Mouse (Mus musculus) kidney, adult 9 months (tissue): ENCODE results near the gene Sprr2e.

Experiments
- DNase-seq: peaks from one replicate; pipeline ENCODE4 v3.0.0; 2022

Gene Sprr2e

DNA sequence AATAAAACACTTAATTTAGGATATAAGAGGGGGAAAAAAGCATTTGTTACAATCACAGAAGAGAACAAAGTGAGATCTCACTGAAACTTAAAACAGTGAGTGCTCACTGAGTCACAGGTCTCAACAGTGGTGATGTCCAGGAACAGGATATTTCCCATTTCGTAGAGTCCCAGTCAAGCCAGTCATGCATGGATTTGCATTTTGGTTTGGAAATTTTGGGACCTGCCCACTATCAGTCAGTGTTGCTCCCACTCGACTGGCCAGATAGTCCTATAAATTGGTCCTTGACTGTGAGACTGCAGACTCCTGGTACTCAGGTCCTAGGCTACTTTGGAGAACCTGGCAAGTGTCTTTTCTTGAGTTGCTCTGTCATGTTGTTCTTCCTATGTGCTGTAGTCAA is at the start of gene Sprr2e:
TSS of gene Sprr2e (plus strand) at position 301 of the 400 bp plus-strand sequence.
- no peak for DNase-seq

DNA sequence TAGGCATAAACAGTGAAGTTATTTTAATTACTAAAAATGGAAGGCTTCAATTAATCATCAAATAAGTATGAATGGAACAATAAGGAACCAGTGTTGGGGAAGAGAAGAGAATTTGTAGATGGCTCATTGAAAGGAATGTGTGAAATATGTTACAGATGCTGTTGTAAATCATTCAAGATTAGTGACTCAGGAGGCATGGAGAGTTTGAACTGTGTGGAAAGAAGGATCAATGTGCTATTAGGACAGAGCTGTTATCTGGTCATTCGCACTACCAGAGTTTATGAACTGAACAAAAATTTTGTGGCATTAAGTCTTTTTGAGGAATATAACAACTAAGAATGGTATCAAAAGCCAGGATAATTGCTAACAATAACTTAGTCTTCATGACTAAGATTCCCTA is 44.5 kb upstream of the Sprr2e start:
- DNase-seq = no peak

DNA sequence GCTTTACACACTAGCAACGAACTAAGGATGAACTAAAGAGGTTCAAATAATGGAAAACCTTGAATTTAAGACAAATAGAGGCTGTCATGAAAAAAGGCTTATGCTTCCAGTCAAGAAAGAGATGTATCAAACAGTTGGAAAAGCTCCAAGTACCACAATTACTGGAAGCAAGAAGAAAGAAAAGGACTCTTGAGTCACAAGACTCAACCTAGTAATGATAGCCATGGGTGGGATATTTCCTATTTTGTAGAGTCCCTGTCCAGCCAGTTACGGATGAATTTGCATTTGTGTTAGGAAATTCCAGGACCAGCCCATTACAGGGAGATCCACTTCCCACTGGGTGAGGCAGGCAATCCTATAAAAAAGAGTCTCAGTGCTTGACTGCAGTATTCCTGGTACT is 35.6 kb upstream of the Sprr2e start, which contains the start of gene Sprr2b:
TSS of gene Sprr2b (plus strand) at position 301 of the 400 bp plus-strand sequence.
- DNase-seq = no peak

DNA sequence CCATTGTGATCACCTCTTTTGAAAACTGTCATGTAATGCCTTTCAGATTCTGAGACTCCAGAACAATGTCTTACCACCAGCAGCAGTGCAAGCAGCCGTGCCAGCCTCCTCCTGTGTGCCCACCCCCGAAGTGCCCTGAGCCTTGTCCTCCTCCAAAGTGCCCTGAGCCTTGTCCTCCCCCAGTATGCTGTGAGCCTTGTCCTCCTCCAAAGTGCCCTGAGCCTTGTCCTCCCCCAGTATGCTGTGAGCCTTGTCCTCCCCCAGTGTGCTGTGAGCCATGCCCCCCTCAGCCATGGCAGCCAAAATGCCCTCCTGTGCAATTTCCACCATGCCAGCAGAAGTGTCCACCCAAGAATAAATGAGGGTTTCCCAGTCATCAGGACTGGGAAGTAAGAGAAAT is 34.6 kb upstream of the Sprr2e start:
- no peak for DNase-seq

DNA sequence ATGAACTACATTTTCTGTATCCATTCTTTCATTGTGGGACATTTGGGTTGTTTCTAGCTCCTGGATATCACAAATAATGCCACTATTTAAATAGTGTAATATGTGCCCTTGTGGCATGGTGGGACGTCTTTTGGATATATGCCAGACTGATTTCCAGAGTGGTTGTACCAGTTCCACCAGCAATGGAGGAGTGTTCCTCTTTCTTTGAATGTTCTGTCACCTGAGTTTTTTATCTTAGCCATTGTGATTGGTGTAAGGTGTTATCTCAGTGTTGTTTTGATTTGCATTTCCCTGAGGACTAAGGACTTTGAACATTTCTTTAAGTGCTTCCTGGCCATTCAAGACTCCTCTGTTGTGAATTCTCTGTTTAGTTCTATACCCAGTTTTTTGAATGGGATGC is 15.7 kb upstream of the Sprr2e start:
- no peak for DNase-seq

DNA sequence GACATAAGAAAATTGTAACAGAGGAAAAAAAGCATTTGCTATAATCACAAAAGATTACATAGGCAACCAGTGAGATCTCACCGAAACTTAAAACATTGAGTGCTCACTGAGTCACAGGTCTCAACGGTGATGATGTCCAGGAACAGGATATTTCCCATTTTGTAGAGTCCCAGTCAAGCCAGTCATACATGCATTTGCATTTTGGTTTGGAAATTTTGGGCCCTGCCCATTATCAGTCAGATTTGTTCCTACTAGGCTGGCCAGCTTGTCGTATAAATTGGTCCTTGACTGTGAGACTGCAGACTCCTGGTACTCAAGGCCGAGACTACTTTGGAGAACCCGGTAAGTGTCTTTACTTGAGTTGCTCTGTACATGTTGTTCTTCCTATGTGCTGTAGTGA is 13.1 kb upstream of the Sprr2e start, which contains the start of gene Sprr2d:
TSS of gene Sprr2d (plus strand) at position 301 of the 400 bp plus-strand sequence.
- DNase-seq = no peak

DNA sequence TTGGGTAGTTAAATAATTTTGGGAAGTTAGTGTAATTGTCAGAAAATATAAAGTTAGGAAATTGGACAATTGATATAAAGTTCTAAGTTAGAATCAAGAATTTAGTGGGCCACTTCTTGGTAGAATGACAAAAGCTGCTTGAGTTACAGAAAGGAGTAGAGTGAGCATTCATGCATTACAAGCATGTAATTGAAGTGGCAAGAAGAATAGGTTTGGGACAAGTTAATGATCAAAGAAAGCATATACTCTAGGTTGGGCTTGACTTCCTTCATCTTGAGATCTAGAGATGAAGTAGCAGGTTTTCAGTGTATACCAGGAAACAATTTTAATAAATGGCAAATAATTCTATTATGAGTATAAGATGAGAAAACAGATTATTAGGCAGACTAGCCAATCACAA is 9.7 kb downstream of the Sprr2e start:
- no peak for DNase-seq

DNA sequence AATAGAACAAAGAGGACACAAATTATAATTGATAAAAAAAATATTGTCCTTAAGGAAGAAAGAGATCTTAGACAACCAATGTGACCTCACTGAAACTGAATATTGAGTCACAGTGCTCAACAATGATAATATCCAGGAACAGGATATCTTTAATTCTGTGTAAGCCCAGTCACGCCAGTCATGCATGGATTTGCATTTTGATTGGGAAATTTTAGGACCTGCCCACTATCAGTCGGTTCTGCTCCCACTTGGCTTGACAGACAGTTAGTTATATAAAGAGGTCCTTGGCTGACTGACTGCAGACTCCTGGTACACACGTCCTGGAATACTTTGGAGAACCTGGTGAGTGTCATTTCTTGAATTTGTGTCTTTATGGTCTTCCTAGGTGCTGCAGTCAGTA is 12.9 kb downstream of the Sprr2e start, which contains the start of gene Sprr2f:
TSS of gene Sprr2f (plus strand) at position 301 of the 400 bp plus-strand sequence.
- no peak for DNase-seq

DNA sequence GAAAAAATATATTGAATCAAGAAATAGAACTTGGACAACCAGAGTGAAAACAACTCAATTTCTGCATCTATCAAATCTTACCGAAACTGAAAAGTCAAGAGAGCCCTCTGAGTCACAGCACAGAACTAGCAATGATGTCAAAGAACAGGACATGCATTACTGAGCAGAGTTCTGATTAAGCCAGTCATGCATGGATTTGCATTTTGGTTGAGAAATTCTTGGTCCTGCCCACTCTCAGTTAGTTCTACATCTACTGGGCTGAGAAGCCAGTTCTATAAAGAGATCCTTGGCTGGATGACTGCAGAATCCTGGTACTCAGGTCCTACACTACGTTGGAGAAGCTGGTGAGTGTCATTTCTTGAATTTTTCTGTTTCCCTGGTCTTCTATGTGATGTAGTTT is 21.7 kb downstream of the Sprr2e start:
- no peak for DNase-seq

DNA sequence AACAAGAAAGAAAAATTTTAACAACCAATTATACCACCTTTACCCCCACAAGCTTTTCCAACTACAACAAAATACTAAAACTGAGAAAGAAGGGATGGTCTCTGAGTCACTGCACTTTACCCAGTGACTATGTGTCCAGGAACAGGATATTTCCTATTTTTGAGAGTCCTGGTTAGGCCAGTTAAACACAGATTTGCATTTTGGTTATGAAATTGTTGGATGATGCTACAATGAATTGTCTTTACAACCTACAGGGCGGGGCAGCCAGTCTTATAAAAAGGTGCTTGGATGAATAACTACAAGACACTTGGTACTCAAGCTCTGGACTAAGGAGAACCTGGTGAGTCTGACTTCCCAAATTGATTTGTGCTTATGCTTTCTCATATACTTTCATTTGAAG is 33.4 kb downstream of the Sprr2e start, which contains the start of gene Sprr2h:
TSS of gene Sprr2h (plus strand) at position 301 of the 400 bp plus-strand sequence.
- no peak for DNase-seq

DNA sequence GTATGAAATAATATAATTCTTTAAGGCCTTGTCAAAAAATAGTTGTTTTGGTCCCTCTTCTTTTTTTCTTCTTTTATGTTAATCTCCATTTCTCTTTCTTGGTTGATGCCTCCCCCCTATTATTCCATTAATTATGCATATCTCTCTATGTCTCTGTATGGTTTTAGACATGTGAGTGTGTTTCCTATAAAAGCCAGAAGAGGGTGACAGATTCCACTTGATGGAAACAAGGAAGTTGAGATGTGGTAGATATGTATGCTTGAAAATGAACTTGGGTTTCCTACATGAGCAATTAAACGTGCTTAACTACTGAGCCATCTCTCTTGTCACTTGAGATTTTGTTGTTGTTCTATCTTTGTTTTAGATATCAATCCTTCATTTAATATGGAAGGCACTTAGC is 42.4 kb downstream of the Sprr2e start:
- DNase-seq = no peak
